Mouse (Mus musculus) erythroblast, embryonic 14.5 days (primary cell): ENCODE data around the gene Ppcdc.

Experiments used
- GATA1 ChIP-seq: IDR thresholded peaks from 2 replicates; pipeline ENCODE4 v1.6.1; 2012; ENCODE audit warnings: low read length, inconsistent platforms, mixed read lengths
- TAL1 ChIP-seq: IDR thresholded peaks from 3 replicates; pipeline ENCODE4 v1.6.1; 2012; ENCODE audit warnings: low read length, inconsistent platforms, mixed read lengths

GRCm38 (mm10) chr9:57407120-57407905, 32.6 kb downstream of the Ppcdc start:
- TF ChIP-seq GATA1 = no peak
- TF ChIP-seq TAL1 = no peak
